ENCODE assay signal across 14 mouse cellular contexts in genomic region chr4:62508839-62509238, GRCm38 (mm10). TPM values are rescaled to one million over a fixed set of nuclear protein-coding genes. Genes with fewer than 3 reads are reported as not detected.
DNase-seq lines count a peak whose midpoint lies in the region.
"Had no signal": no experiment of that assay in that cellular context is flagged by ENCODE, and none has a peak within 500 bp of the region (broad histone marks: within the 10 kb centered on the region; RNA-seq: fewer than 3 reads in every experiment).

No protein-coding gene starts in this region.

- peak; percentile 36 for DNase-seq in left cerebral cortex, postnatal 4 days
- DNase-seq in left cerebral cortex, adult 18-20 months (ENCODE audit: low spot score in 2 of 2): no peak
- peak; percentile 14 for DNase-seq in MN1 (ENCODE audit: low spot score)
- peak; percentile 56 for DNase-seq in kidney, adult 18-20 months
- peak; percentile 40 to 77 for DNase-seq in kidney, postnatal 25 days
- DNase-seq in thymus, postnatal 4 days: no peak
- DNase-seq in right cerebral cortex, adult 2 months (ENCODE audit: low spot score in 2 of 2): no peak
- DNase-seq: cerebellum, postnatal 25 days; gastrocnemius, postnatal 36 days; heart, postnatal 14 days; layer of hippocampus, postnatal 36 days; lung, adult 18-20 months; lung, postnatal 36 days; thymus, adult 18-20 months had no signal

- intact Hi-C loops in left cerebral cortex, postnatal 4 days (cut with DNase I): no loop called here

RNA-seq across cellular contexts. Expression of gene Hdhd3, which starts 5.6 kb away (rescaled TPM):
- 1 to 10 TPM; 5.7 to 6.6 TPM for total RNA-seq in left cerebral cortex, postnatal 4 days (2021)
- 1 to 10 TPM; 8.9 to 9.0 TPM for total RNA-seq in left cerebral cortex, adult 18-20 months (2021)

RNA-seq across cellular contexts. Expression of gene Alad, which starts 10.9 kb away (rescaled TPM):
- 10 to 100 TPM; 35.3 to 36.8 TPM for total RNA-seq in left cerebral cortex, postnatal 4 days (2021)
- 10 to 100 TPM; 36.4 to 41.0 TPM for total RNA-seq in left cerebral cortex, adult 18-20 months (2021)

RNA-seq across cellular contexts. Expression of gene Pole3, which starts 16.0 kb away (rescaled TPM):
- 10 to 100 TPM; 32.4 to 36.6 TPM for total RNA-seq in left cerebral cortex, postnatal 4 days (2021)
- 10 to 100 TPM; 23.4 to 23.9 TPM for total RNA-seq in left cerebral cortex, adult 18-20 months (2021)

RNA-seq across cellular contexts. Expression of gene 4933430I17Rik, which starts 16.3 kb away (rescaled TPM):
- under 1 TPM; 0.44 to 0.90 TPM for total RNA-seq in left cerebral cortex, postnatal 4 days (2021)
- under 1 TPM; 0.46 to 0.80 TPM for total RNA-seq in left cerebral cortex, adult 18-20 months (2021)
- total RNA-seq: gastrocnemius, postnatal 36 days had no signal

RNA-seq across cellular contexts. Expression of gene Bspry, which starts 29.0 kb away (rescaled TPM):
- total RNA-seq in left cerebral cortex, postnatal 4 days (2021): under 1 TPM; 0.36 TPM
- total RNA-seq in left cerebral cortex, adult 18-20 months (2021): under 1 TPM; 0.28 to 0.40 TPM

Comparison
In these comparisons a context has a peak if more than half of its experiments do, and no peak if none do; other contexts are left out.
1. DNase-seq: peak in left cerebral cortex, postnatal 4 days (single experiment), MN1 (single experiment), kidney, adult 18-20 months (single experiment) and kidney, postnatal 25 days (2 of 2); none in left cerebral cortex, adult 18-20 months (0 of 2), thymus, postnatal 4 days (single experiment) and right cerebral cortex, adult 2 months (0 of 2).